Mouse (Mus musculus): ENCODE data around the gene Eral1. TPM values are rescaled to one million over a fixed set of nuclear protein-coding genes. Genes with fewer than 3 reads are reported as not detected.
A peak's percentile ranks its signal among the peaks of the same experiment; 100 is the strongest.

The Eral1 gene
- polyA plus RNA-seq, 1 experiment from 2014 or later, result 13.9 TPM

DNA sequence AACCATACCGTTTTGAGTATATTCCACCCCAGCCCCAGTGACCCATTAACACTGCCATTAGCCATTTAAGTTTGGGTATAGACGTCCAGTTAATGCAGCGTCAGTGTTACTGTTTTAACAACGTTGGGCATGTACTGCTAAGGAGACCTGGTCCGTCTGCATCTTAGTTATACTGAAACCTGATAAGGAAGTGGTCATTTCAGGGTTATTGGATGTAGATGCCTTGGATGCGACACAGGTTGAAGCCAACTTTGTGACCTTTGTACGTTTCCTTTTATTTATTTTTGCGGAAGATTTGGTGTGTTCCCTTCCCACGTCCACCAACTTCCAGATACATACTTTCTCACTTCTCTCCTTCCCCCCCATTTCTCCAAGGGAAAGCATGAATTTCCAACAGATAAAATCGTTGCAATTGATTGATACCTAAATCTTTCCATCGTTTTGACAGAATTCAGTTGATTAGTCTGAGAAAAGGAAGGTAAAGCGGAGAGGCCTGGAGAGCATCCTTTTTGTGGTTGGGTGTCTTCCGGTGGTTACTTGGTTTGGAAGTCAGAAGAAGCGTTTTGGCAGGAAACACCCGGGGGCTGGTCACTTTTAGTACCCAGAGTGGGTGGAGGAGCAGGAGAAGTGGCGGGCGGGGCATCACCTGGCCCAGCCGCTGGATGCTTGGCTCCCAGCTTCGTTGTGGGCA, 34.6 kb upstream of the Eral1 start:
- ATAC-seq (ENCODE audit: insufficient read depth), result no peak
- Histone ChIP-seq H3K4me1 (replicated peaks) (peaks cover 65% of the 10 kb centered on the region), H3K4me3 (replicated peaks) (peak overlapping the region; percentile 73), H3K4me2 (peak overlapping the region; percentile 80), H3K9me3 (replicated peaks) (no peaks in the 10 kb centered on the region), H3K36me3 (replicated peaks) (no peaks in the 10 kb centered on the region), H3K9ac (peak overlapping the region; percentile 65), H3K27ac (replicated peaks) (peak overlapping the region; percentile 65), H3K27me3 (no peaks in the 10 kb centered on the region)
- 10% methylated on average over 19 of the region's 19 CpGs for WGBS (ENCODE audit: insufficient replicate concordance)

GRCm38 (mm10) chr11:78113616-78114015, 33.4 kb upstream of the Eral1 start:
- Histone ChIP-seq H3K9ac (no peak overlapping the region), H3K4me2 (no peak overlapping the region)

DNA sequence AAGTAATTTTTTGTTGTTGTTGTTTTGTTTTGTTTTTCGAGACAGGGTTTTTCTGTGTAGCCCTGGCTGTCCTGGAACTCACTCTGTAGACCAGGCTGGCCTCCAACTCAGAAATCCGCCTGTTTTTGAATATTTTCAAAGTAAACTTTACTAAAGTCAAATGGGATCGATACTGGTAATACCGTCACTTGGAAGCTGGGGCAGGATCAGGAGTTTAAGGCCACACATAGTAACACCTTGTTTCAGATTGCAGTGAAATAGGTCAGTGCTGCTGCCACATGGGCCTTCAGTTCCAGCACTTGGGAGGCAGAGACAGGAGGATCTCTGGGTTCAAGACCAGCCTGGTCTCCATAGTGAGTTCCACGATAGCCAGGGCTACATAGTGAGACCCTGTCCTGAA, 24.3 kb upstream of the Eral1 start:
- Histone ChIP-seq H3K4me2 (no peak overlapping the region), H3K27me3 (no peaks in the 10 kb centered on the region), H3K4me1 (replicated peaks) (peaks cover 30% of the 10 kb centered on the region), H3K27ac (replicated peaks) (0 out of 2 replicates have a peak overlapping the region, but pooled peaks have one; percentile 35), H3K36me3 (replicated peaks) (0 out of 2 replicates have a peak, but pooled peaks cover 5% of the 10 kb centered on the region), H3K9me3 (replicated peaks) (no peaks in the 10 kb centered on the region), H3K4me3 (replicated peaks) (no peak overlapping the region), H3K9ac (no peak overlapping the region)
- 76% methylated on average over 5 of the region's 5 CpGs for WGBS (ENCODE audit: insufficient replicate concordance)
- no peak for ATAC-seq (ENCODE audit: insufficient read depth)

More at GRCm38 (mm10) chr11:78113616-78114015, 33.4 kb upstream of the Eral1 start:
- H3K4me3 ChIP-seq (replicated peaks), result no peak overlapping the region
- H3K27ac ChIP-seq (replicated peaks), result no peak overlapping the region
- H3K9me3 ChIP-seq (replicated peaks), result no peaks in the 10 kb centered on the region
- H3K27me3 ChIP-seq, result no peaks in the 10 kb centered on the region
- ATAC-seq (ENCODE audit: insufficient read depth), result no peak
- H3K36me3 ChIP-seq (replicated peaks), result no peaks in the 10 kb centered on the region
- peaks cover 58% of the 10 kb centered on the region for H3K4me1 ChIP-seq (replicated peaks)
- WGBS (ENCODE audit: insufficient replicate concordance), result 79% methylated on average over 2 of the region's 2 CpGs

DNA sequence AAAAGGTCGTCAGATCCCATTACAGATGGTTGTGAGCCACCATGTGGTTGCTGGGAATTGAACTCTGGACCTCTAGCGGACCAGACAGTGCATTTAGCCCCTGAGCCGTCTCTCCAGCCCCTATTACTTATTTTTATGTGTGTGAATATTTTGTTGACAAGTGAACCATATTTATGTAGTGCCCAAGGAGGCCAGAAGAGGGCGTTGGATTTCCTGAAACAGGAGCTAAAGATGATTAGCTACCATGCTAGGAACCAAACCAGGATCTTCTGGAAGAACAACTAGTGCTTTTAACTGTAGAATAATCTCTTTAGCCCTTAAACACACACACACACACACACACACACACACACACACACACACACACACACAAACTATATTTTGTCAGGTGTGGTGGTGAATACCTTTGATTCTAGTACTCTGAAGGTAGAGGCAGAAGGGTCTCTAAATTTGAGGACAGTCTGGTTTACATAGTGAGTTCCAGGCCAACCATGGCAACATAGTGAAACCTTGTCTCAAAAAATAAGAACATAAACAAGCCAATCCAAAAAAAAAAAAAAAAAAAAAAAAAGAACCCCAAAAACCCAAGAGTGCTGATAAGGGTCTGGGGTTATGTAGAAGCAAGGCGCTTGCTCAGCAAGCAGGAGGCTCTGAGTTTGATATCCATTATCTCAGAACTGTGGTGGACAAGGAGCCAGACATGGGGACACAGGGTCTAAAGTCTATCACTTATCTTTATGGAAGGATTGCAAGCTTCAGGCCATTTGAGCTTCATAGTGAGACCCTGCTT, 23.0 kb upstream of the Eral1 start:
- Histone ChIP-seq H3K4me2 (no peak overlapping the region), H3K9me3 (replicated peaks) (no peaks in the 10 kb centered on the region), H3K36me3 (replicated peaks) (0 out of 2 replicates have a peak, but pooled peaks cover 5% of the 10 kb centered on the region), H3K27ac (replicated peaks) (peak overlapping the region; percentile 49), H3K4me1 (replicated peaks) (peaks cover 28% of the 10 kb centered on the region), H3K4me3 (replicated peaks) (no peak overlapping the region), H3K27me3 (no peaks in the 10 kb centered on the region), H3K9ac (no peak overlapping the region; the same call in 1 of the 2 replicates)
- ATAC-seq (ENCODE audit: insufficient read depth), result no peak
- WGBS (ENCODE audit: insufficient replicate concordance), result 30% methylated on average over 5 of the region's 5 CpGs

GRCm38 (mm10) chr11:78102142-78102541, 22.0 kb upstream of the Eral1 start:
- no peak overlapping the region for H3K9ac ChIP-seq
- H3K27me3 ChIP-seq, result no peaks in the 10 kb centered on the region
- H3K4me3 ChIP-seq (replicated peaks), result no peak overlapping the region
- peak overlapping the region; percentile 49; the same call in 1 of the 2 replicates for H3K27ac ChIP-seq (replicated peaks)
- H3K4me1 ChIP-seq (replicated peaks), result peaks cover 31% of the 10 kb centered on the region
- 62% methylated on average over 5 of the region's 5 CpGs for WGBS (ENCODE audit: insufficient replicate concordance)
- no peaks in the 10 kb centered on the region for H3K9me3 ChIP-seq (replicated peaks)
- ATAC-seq (ENCODE audit: insufficient read depth), result no peak
- H3K36me3 ChIP-seq (replicated peaks), result 0 out of 2 replicates have a peak, but pooled peaks cover 5% of the 10 kb centered on the region
- no peak overlapping the region for H3K4me2 ChIP-seq

DNA sequence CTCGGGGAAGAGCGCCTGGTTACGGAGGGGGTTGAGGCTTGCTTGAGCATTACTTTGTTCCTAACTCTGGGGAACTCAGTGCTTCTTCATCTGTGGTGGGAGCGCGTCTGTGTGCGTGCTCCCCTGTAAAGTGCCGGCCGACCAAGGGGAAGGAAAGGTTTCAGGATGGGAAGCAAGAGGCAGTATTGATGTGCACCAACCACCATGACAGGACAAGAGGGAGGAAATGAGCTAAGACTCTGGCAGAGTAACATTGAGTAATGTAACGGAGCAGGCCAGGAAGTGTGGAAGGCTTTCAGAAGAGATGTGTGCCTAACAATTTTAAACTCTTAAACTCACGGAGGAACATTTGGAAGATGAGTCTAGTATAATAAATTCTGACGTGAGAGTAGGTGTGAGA, 20.6 kb upstream of the Eral1 start:
- H3K9ac ChIP-seq, result no peak overlapping the region
- H3K27ac ChIP-seq (replicated peaks), result peak overlapping the region; percentile 51
- peak overlapping the region; percentile 17; the same call in 1 of the 2 replicates for H3K4me3 ChIP-seq (replicated peaks)
- WGBS (ENCODE audit: insufficient replicate concordance), result 54% methylated on average over 11 of the region's 11 CpGs
- H3K36me3 ChIP-seq (replicated peaks), result no peaks in the 10 kb centered on the region
- peaks cover 43% of the 10 kb centered on the region for H3K4me1 ChIP-seq (replicated peaks)
- ATAC-seq (ENCODE audit: insufficient read depth), result no peak
- 0 out of 2 replicates have a peak, but pooled peaks cover under 1% of the 10 kb centered on the region for H3K27me3 ChIP-seq
- H3K4me2 ChIP-seq, result 0 out of 2 replicates have a peak overlapping the region, but pooled peaks have one; percentile 14
- H3K9me3 ChIP-seq (replicated peaks), result no peaks in the 10 kb centered on the region

DNA sequence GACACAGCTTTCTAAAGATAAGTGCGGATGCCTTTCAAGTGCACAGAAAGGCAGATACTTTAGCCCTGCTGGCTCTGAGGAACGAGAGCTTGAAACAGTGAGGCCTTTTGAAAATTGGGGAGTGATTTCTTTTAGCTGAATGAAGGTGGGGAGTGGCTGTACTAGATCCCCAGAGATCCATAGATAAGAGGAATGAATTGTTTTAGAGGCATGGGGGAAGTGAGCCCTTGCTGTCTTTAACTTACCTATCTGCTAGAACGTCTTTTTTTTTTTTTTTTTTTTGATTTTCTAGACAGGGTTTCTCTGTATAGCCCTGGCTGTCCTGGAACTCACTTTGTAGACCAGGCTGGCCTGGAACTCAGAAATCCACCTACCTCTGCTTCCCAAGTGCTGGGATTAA, 16.9 kb upstream of the Eral1 start:
- no peak for ATAC-seq (ENCODE audit: insufficient read depth)
- H3K27ac ChIP-seq (replicated peaks), result no peak overlapping the region
- no peak overlapping the region for H3K4me3 ChIP-seq (replicated peaks)

DNA sequence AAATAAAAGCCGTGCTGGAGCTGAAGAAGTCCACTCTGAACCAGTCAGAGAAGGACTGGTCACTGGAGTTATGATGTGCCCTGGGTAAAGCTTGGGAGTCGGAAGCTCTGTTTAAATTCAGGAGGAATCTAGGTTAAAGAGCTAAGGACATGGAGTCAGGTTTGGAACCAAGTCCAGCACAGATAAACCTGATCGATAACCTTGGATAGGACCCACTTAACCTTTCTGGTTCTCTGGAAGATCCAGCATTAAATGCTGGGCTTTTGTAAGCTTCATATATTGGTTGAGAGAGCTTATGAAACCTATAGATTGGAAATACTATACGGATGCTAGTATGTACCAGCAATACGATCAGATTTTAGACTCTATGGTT, 14.9 kb upstream of the Eral1 start:
- H3K27ac ChIP-seq (replicated peaks), result 0 out of 2 replicates have a peak overlapping the region, but pooled peaks have one; percentile 55
- H3K4me1 ChIP-seq (replicated peaks), result peaks cover 32% of the 10 kb centered on the region
- H3K9ac ChIP-seq, result peak overlapping the region; percentile 62
- WGBS (ENCODE audit: insufficient replicate concordance), result 28% methylated on average over 5 of the region's 5 CpGs
- no peaks in the 10 kb centered on the region for H3K36me3 ChIP-seq (replicated peaks)
- peak overlapping the region; percentile 68 for H3K4me3 ChIP-seq (replicated peaks)
- no peaks in the 10 kb centered on the region for H3K9me3 ChIP-seq (replicated peaks)
- H3K27me3 ChIP-seq, result peaks cover 10% of the 10 kb centered on the region; the same call in 1 of the 2 replicates
- ATAC-seq (ENCODE audit: insufficient read depth), result no peak; the same call in 1 of the 2 replicates
- H3K4me2 ChIP-seq, result peak overlapping the region; percentile 94

More for the DNA sequence above, 16.9 kb upstream of the Eral1 start:
- H3K9me3 ChIP-seq (replicated peaks), result no peaks in the 10 kb centered on the region
- peak overlapping the region; percentile 6 for H3K4me2 ChIP-seq
- peaks cover 10% of the 10 kb centered on the region; the same call in 1 of the 2 replicates for H3K27me3 ChIP-seq
- peaks cover 41% of the 10 kb centered on the region for H3K4me1 ChIP-seq (replicated peaks)
- 42% methylated on average over 3 of the region's 3 CpGs for WGBS (ENCODE audit: insufficient replicate concordance)
- no peaks in the 10 kb centered on the region for H3K36me3 ChIP-seq (replicated peaks)
- no peak overlapping the region for H3K9ac ChIP-seq

GRCm38 (mm10) chr11:78094504-78095143, 14.4 kb upstream of the Eral1 start, which contains the start of gene Fam222b:
Gene Fam222b (plus strand): TSS chr11:78094660.
- WGBS (ENCODE audit: insufficient replicate concordance), result under 1% methylated on average over 38 of the region's 38 CpGs
- peak within 1 kb of the TSS; percentile 94 for H3K4me2 ChIP-seq
- no peaks in the 10 kb centered on the region for H3K9me3 ChIP-seq (replicated peaks)
- no peaks in the 10 kb centered on the region for H3K36me3 ChIP-seq (replicated peaks)
- peak within 1 kb of the TSS; percentile 62 for H3K9ac ChIP-seq
- peak; percentile 89 for ATAC-seq (ENCODE audit: insufficient read depth)
- peak within 1 kb of the TSS; percentile 68 for H3K4me3 ChIP-seq (replicated peaks)
- H3K27ac ChIP-seq (replicated peaks), result peak within 1 kb of the TSS; percentile 55
- H3K4me1 ChIP-seq (replicated peaks), result peaks cover 32% of the 10 kb centered on the region
- peaks cover 10% of the 10 kb centered on the region; the same call in 1 of the 2 replicates for H3K27me3 ChIP-seq

DNA sequence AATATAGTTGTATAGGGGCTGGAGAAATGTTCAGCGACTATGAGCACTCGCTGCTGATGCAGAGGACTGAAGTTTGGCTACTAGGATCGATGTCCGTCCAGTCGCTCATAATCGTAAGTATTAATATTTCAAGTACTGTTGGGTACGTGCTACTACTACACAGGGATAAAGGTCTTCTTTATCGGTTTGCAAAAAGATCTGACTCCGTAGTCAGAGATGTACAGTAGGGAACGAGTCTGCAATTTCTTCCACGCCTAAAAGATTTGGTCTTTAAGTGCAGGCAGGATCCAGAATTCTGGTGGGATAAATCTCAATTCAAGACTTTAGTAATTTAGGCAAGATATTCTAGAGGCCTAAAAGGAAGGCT, 13.9 kb upstream of the Eral1 start:
- Histone ChIP-seq H3K9ac (peak overlapping the region; percentile 62), H3K4me2 (peak overlapping the region; percentile 94), H3K4me1 (replicated peaks) (peaks cover 32% of the 10 kb centered on the region), H3K27ac (replicated peaks) (peak overlapping the region; percentile 55), H3K4me3 (replicated peaks) (peak overlapping the region; percentile 68), H3K27me3 (peaks cover 10% of the 10 kb centered on the region; the same call in 1 of the 2 replicates), H3K36me3 (replicated peaks) (no peaks in the 10 kb centered on the region), H3K9me3 (replicated peaks) (no peaks in the 10 kb centered on the region)
- 45% methylated on average over 11 of the region's 11 CpGs for WGBS (ENCODE audit: insufficient replicate concordance)
- no peak for ATAC-seq (ENCODE audit: insufficient read depth)
